Comparison of ENCODE assay signal across 13 mouse cellular contexts in the genomic region with DNA sequence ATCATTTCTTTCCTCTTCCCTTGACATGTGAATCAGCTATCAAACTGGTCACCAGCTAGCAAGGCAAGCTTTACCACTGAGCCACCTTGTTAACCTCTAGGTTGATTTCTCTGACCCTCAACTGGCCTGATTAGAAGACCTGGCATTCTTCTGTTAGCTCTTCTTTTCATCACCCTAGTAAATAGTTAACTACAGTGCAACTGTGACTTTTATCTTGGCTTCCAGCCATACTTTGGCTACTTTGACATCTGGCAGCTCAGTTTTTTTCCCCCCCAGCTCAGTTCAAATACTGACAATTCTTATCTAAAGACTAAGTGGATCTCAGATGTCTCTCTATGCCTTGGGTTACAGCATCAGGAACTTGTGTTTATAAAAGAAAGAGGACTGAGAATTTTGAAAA. TPM values are rescaled to one million over a fixed set of nuclear protein-coding genes. Genes with fewer than 3 reads are reported as not detected.
DNase-seq lines count a peak whose midpoint lies in the region; ATAC-seq and TF ChIP-seq lines count a peak whose summit lies in the region.
"Had no signal": no experiment of that assay in that cellular context is flagged by ENCODE, and none has a peak within 500 bp of the region (broad histone marks: within the 10 kb centered on the region; RNA-seq: fewer than 3 reads in every experiment).

No protein-coding gene starts in this region.

- no peaks in the 10 kb centered on the region for H3K36me3 ChIP-seq in kidney, embryonic 16.5 days (ENCODE audit: insufficient read depth, low read length)
- H3K36me3 ChIP-seq in intestine, embryonic 15.5 days: no peaks in the 10 kb centered on the region
- no peaks in the 10 kb centered on the region for H3K36me3 ChIP-seq in kidney, postnatal 0 days (ENCODE audit: insufficient read depth, low read length)
- H3K36me3 ChIP-seq in stomach, embryonic 14.5 days (ENCODE audit: control insufficient read depth, insufficient read depth, low read length): no peaks in the 10 kb centered on the region
- H3K36me3 ChIP-seq: limb, embryonic 13.5 days; midbrain, embryonic 12.5 days; neural tube, embryonic 13.5 days had no signal

- H3K9ac ChIP-seq in kidney, embryonic 16.5 days (replicated peaks; ENCODE audit: low read length): no peak overlapping the region
- H3K9ac ChIP-seq in intestine, embryonic 15.5 days: no peak overlapping the region
- H3K9ac ChIP-seq in kidney, postnatal 0 days (ENCODE audit: low read depth, low read length): no peak overlapping the region
- no peak overlapping the region for H3K9ac ChIP-seq in stomach, embryonic 14.5 days (replicated peaks; ENCODE audit: low read depth, low read length)
- H3K9ac ChIP-seq: limb, embryonic 13.5 days; midbrain, embryonic 12.5 days; neural tube, embryonic 13.5 days had no signal

- H3K4me2 ChIP-seq in kidney, embryonic 16.5 days (replicated peaks; ENCODE audit: low read depth, low read length): no peak overlapping the region
- H3K4me2 ChIP-seq in intestine, embryonic 15.5 days (replicated peaks): no peak overlapping the region
- H3K4me2 ChIP-seq in kidney, postnatal 0 days (ENCODE audit: low read length): no peak overlapping the region
- H3K4me2 ChIP-seq in stomach, embryonic 14.5 days (replicated peaks; ENCODE audit: low read depth, low read length): no peak overlapping the region
- H3K4me2 ChIP-seq: limb, embryonic 13.5 days; midbrain, embryonic 12.5 days; neural tube, embryonic 13.5 days had no signal

- H3K9me3 ChIP-seq in kidney, embryonic 16.5 days (ENCODE audit: low read length): no peaks in the 10 kb centered on the region
- H3K9me3 ChIP-seq in intestine, embryonic 15.5 days: no peaks in the 10 kb centered on the region
- H3K9me3 ChIP-seq in kidney, postnatal 0 days (replicated peaks; ENCODE audit: low read length): no peaks in the 10 kb centered on the region
- no peaks in the 10 kb centered on the region for H3K9me3 ChIP-seq in stomach, embryonic 14.5 days (ENCODE audit: control insufficient read depth, low read depth, low read length)
- H3K9me3 ChIP-seq: limb, embryonic 13.5 days; midbrain, embryonic 12.5 days; neural tube, embryonic 13.5 days had no signal

- no peak overlapping the region for H3K4me3 ChIP-seq in kidney, embryonic 16.5 days (ENCODE audit: low read length)
- H3K4me3 ChIP-seq in intestine, embryonic 15.5 days (replicated peaks): no peak overlapping the region
- H3K4me3 ChIP-seq in kidney, postnatal 0 days (replicated peaks; ENCODE audit: low read depth, low read length): no peak overlapping the region
- H3K4me3 ChIP-seq in stomach, embryonic 14.5 days (ENCODE audit: low read depth, low read length): no peak overlapping the region
- H3K4me3 ChIP-seq: limb, embryonic 13.5 days; midbrain, embryonic 12.5 days; neural tube, embryonic 13.5 days had no signal

- H3K27me3 ChIP-seq in kidney, embryonic 16.5 days (ENCODE audit: insufficient read depth, low read length): no peaks in the 10 kb centered on the region
- H3K27me3 ChIP-seq in intestine, embryonic 15.5 days (replicated peaks): no peaks in the 10 kb centered on the region
- no peaks in the 10 kb centered on the region for H3K27me3 ChIP-seq in kidney, postnatal 0 days (ENCODE audit: insufficient read depth, low read length)
- H3K27me3 ChIP-seq in stomach, embryonic 14.5 days (ENCODE audit: control insufficient read depth, insufficient read depth, low read length): no peaks in the 10 kb centered on the region
- H3K27me3 ChIP-seq: limb, embryonic 13.5 days; midbrain, embryonic 12.5 days; neural tube, embryonic 13.5 days had no signal

- TF ChIP-seq CTCF in kidney, postnatal 0 days (IDR thresholded peaks at IDR 0.05; ENCODE audit: low read depth): no peak

- ATAC-seq in kidney, embryonic 16.5 days (ENCODE audit: low FRiP score, low TSS enrichment): no peak; the same call in 1 of the 2 replicates
- ATAC-seq in intestine, embryonic 15.5 days: peak; percentile 89
- no peak for ATAC-seq in kidney, postnatal 0 days (replicated peaks; ENCODE audit: low FRiP score, low read depth)
- ATAC-seq in stomach, embryonic 14.5 days (ENCODE audit: insufficient number of reproducible peaks, insufficient read depth, low FRiP score, low read depth): peak; percentile 53
- ATAC-seq: inflammation-experienced regulatory T-cells, adult 6 months had no signal

- H3K27ac ChIP-seq in kidney, embryonic 16.5 days (ENCODE audit: low read length): no peak overlapping the region
- no peak overlapping the region for H3K27ac ChIP-seq in intestine, embryonic 15.5 days
- no peak overlapping the region for H3K27ac ChIP-seq in kidney, postnatal 0 days
- no peak overlapping the region for H3K27ac ChIP-seq in stomach, embryonic 14.5 days (ENCODE audit: low read length)
- H3K27ac ChIP-seq: limb, embryonic 13.5 days; midbrain, embryonic 12.5 days; neural tube, embryonic 13.5 days had no signal

- peak; percentile 19 for DNase-seq in kidney, adult 18-20 months
- DNase-seq in kidney, postnatal 0 days (ENCODE audit: low spot score): peak; percentile 22
- DNase-seq in spleen, postnatal 14 days (ENCODE audit: low spot score in 2 of 2): no peak
- no peak for DNase-seq in cerebellum, adult 9-11 months
- DNase-seq: adrenal gland, postnatal 36 days; cerebellum, adult 11-12 months had no signal

- H3K4me1 ChIP-seq in kidney, embryonic 16.5 days (ENCODE audit: insufficient read depth, low read length): peaks cover 5% of the 10 kb centered on the region
- H3K4me1 ChIP-seq in intestine, embryonic 15.5 days (replicated peaks): peaks cover 5% of the 10 kb centered on the region; the same call in 1 of the 2 replicates
- H3K4me1 ChIP-seq in kidney, postnatal 0 days (replicated peaks; ENCODE audit: insufficient read depth, low read length): 0 out of 2 replicates have a peak, but pooled peaks cover 3% of the 10 kb centered on the region
- peaks cover 19% of the 10 kb centered on the region; the same call in 1 of the 2 replicates for H3K4me1 ChIP-seq in stomach, embryonic 14.5 days (ENCODE audit: control insufficient read depth, insufficient read depth, low read length)
- H3K4me1 ChIP-seq: limb, embryonic 13.5 days; midbrain, embryonic 12.5 days; neural tube, embryonic 13.5 days had no signal

RNA-seq across cellular contexts. Expression of gene 5830473C10Rik, which starts 7.4 kb away (rescaled TPM):
- 0.35 and 0.39 TPM in 2 replicates for polyA plus RNA-seq in kidney, embryonic 16.5 days (2015; fragmentation: Nextera tagmentation; extraction: Ambion mirVana)
- polyA plus RNA-seq in intestine, embryonic 15.5 days (2015; fragmentation: Nextera tagmentation; extraction: Ambion mirVana): 0.06 TPM in 1 of 2 replicates, not detected in the other
- 0.29 and 0.34 TPM in 2 replicates for polyA plus RNA-seq in kidney, postnatal 0 days (2015; fragmentation: Nextera tagmentation; extraction: Ambion mirVana)
- 0.19 and 0.42 TPM in 2 replicates for polyA plus RNA-seq in stomach, embryonic 14.5 days (2014; fragmentation: Nextera tagmentation; extraction: Ambion mirVana)
- polyA plus RNA-seq: midbrain, embryonic 12.5 days; neural tube, embryonic 13.5 days had no signal

RNA-seq across cellular contexts. Expression of gene Afm, which starts 49.6 kb away (rescaled TPM):
- 11.6 and 12.8 TPM in 2 replicates for polyA plus RNA-seq in kidney, embryonic 16.5 days (2015; fragmentation: Nextera tagmentation; extraction: Ambion mirVana)
- 9.4 and 10.7 TPM in 2 replicates for polyA plus RNA-seq in intestine, embryonic 15.5 days (2015; fragmentation: Nextera tagmentation; extraction: Ambion mirVana)
- 22.0 and 22.8 TPM in 2 replicates for polyA plus RNA-seq in kidney, postnatal 0 days (2015; fragmentation: Nextera tagmentation; extraction: Ambion mirVana)
- 4.7 and 6.2 TPM in 2 replicates for polyA plus RNA-seq in stomach, embryonic 14.5 days (2014; fragmentation: Nextera tagmentation; extraction: Ambion mirVana)
- polyA plus RNA-seq: inflammation-experienced regulatory T-cells, adult 6 months; limb, embryonic 13.5 days; midbrain, embryonic 12.5 days; neural tube, embryonic 13.5 days had no signal

Comparison
In these comparisons a context has a peak if more than half of its experiments do, and no peak if none do; other contexts are left out.
1. DNase-seq: peak in kidney, adult 18-20 months (single experiment) and kidney, postnatal 0 days (single experiment); none in spleen, postnatal 14 days (0 of 2) and cerebellum, adult 9-11 months (single experiment).
2. ATAC-seq: peak in intestine, embryonic 15.5 days (single experiment) and stomach, embryonic 14.5 days (single experiment); none in kidney, embryonic 16.5 days (single experiment) and kidney, postnatal 0 days (single experiment).